Mouse (Mus musculus): Measurements from ENCODE around the gene Rab23. TPM values are rescaled to one million over a fixed set of nuclear protein-coding genes. Genes with fewer than 3 reads are reported as not detected.

The Rab23 gene
- polyA plus RNA-seq, 1 experiment from 2014 or later = 23.7 TPM

Other genes starting within 250 kb of the Rab23 start
- 36.8 and 37.4 TPM in 2 replicates for gene Prim2, start 50.1 kb upstream of the Rab23 start, polyA plus RNA-seq (2014; fragmentation: Nextera tagmentation; extraction: Ambion mirVana)
- gene Bag2, start 37.9 kb downstream of the Rab23 start, polyA plus RNA-seq (2014; fragmentation: Nextera tagmentation; extraction: Ambion mirVana) = 23.9 and 28.5 TPM in 2 replicates
- 43.4 and 54.2 TPM in 2 replicates for gene Zfp451, start 94.7 kb downstream of the Rab23 start, polyA plus RNA-seq (2014; fragmentation: Nextera tagmentation; extraction: Ambion mirVana)
- gene Bend6, start 187.9 kb downstream of the Rab23 start, polyA plus RNA-seq (2014; fragmentation: Nextera tagmentation; extraction: Ambion mirVana) = 32.2 and 40.3 TPM in 2 replicates
- 24.9 and 43.9 TPM in 2 replicates for gene Dst, start 188.3 kb downstream of the Rab23 start, polyA plus RNA-seq (2014; fragmentation: Nextera tagmentation; extraction: Ambion mirVana)

All from forebrain, embryonic 14.5 days (tissue).